Mouse (Mus musculus) embryo, embryonic 11 days (tissue): ENCODE measurements around the gene Kat2a.
A peak's percentile ranks its signal among the peaks of the same experiment; 100 is the strongest.
"Not testable (repeated sequence)": the region's sequence is repeated elsewhere in the genome, so short reads cannot be mapped to it uniquely, and the experiment has no call there.

Experiments
- DNase-seq: peaks from one replicate; pipeline ENCODE4 v3.0.0-alpha.2; 2015

The Kat2a gene

DNA sequence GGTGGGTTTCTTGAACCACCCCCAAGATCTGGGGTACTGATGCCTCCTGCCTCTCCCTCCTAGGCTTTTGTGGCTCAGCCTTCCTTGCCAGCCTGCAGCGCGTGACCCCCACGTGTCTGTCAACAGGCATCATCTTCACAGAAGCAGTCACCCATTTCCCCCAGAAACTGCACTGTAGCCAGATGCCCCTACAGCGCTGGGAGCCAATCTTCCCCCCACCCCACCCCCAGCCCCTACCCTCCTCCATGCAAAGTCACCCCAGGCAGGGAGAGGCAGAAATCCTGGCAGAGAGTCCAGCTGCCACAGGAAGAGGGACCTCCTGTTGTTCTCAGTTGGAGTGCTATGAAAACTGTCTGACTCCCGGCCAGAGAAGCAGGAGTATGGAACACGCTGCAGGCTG lies 55.8 kb downstream of the Kat2a start:
- peak; percentile 36 for DNase-seq

DNA sequence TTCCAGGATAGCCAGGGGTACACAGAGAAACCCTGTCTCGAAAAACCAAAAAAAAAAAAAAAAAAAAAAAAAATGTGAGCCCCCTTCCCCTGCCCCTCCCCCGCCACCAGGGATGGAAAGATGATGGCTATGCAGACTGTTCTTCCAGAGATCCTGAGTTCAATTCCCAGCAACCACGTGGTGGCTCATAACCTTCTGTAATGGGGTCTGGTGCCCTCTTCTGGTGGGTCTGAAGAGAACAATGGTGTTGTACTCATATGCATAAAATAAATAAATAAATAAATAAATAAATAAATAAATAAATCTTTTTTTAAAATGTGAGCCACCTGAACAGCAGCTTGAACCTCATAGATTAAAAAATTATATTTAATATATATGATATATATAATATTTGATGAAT lies 56.7 kb downstream of the Kat2a start:
- DNase-seq, result not testable (repeated sequence)
